Mouse (Mus musculus) gastrocnemius, adult 18-20 months (tissue): ENCODE measurements around the gene Greb1. TPM values are rescaled to one million over a fixed set of nuclear protein-coding genes. Genes with fewer than 3 reads are reported as not detected.

Experiments used
- DNase-seq: peaks from one replicate; pipeline ENCODE4 v3.0.0; 2021; ENCODE audit warnings: low spot score
- total RNA-seq, 2 experiments: library from RNA; stranded (reverse); gene quantifications; 2 replicates each; pipeline ENCODE4 v1.2.3; 2021

Greb1 gene
- total RNA-seq, 2 experiments from 2014 or later, result 0.43 to 3.9 TPM

DNA sequence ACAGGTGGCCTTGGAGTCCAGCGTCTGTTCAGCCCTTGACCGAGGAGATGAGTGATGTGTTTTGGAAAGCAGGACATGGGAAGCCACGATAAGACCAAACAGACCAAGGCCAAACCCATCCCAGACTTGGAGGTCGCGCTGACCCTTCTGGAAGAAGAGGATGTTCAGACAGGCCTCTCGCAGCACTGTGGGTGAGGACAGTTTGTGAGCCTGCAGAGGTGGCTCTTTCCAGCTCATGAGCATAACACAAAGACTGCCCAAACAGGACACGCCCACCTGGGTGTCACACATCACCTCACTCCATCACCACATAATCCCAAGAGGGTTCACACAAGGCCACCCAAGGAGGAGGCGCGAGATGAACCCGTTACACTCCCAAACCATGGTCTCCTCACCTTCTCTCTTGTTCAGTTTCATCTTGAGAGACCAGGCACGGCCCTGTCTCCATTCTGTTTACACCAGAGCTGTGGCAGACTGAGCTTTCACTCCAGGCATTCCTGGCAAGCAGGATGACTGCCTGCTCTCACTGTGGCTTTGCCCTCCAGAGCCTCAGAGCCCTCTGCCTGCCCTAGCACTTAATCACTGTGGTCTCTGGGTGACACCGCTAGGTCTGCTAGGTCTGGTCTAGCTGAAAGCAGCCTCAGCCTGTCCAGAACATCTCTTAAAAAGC, 35.8 kb downstream of the Greb1 start:
- DNase-seq, result no peak

DNA sequence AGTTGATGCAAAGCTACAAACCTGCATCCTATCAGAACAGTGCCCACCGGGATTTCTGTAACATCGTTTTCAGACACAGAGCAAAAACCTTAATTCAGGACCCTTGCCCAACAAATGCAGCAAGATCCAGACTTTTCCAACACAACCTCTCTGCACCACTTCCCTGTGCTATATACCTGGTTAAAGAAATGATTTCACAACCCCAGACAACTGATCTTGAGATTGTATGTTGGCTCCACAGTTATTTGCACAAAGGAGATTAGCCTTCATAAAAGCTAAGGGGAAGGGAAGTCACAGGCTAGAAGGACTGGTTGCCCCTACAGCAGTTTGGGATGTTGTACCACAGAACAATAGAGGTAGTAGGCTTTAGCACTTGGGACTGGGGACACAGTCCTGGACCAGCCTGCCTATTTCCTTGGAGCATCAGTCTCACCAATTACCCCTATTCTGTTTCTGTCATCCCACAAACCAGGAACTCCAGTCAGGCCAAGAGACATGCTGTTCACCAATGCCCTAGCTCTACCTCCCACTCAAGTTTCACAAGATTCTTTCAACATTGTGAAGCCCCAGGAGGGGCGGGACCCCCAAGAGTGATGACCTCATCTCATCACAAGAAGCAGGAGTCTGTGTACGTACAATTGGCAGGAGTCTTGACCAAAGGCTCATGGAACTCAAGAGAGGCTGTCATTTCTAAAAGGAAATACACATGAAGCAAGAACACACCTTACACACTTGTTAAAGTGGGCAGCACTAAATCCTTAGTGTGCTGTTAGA, 36.9 kb downstream of the Greb1 start:
- DNase-seq, result no peak

DNA sequence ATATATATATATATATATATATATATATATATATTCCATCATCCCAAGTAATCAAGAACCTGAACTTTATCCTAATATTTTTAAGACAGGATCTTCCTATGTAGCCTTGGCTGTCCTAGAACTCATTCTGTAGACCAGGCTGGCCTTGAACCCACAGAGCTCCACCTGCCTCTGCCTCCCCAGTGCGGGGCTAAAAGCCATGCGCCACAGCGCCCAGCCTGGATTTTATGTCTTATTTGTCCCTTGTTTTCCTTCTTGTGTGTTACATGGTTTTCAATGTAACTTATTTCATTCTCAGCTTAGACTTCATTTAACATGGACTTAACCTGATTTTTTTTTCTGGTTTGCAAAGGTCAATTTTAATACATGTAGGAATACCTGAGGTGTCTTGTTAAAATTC, 39.2 kb downstream of the Greb1 start:
- DNase-seq, result no peak

DNA sequence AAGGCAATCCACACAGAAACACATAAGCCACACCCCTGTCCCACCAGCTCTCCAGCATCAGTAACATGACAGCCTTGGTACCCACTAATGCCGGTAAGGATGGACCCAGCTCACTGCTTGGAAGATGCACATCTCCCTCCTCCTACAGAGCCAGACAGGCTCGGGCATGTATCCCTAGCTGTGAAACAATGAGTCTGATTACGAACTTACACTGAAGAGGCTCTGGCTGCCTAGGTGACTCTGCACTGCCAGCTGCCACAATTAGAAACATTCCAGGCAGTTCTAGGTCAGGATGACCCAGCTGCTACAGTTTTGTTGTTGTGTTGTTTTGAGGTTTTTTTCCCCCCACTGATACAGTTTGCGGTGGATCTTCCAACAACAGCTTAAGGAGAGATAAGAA, 40.4 kb downstream of the Greb1 start:
- no peak for DNase-seq

DNA sequence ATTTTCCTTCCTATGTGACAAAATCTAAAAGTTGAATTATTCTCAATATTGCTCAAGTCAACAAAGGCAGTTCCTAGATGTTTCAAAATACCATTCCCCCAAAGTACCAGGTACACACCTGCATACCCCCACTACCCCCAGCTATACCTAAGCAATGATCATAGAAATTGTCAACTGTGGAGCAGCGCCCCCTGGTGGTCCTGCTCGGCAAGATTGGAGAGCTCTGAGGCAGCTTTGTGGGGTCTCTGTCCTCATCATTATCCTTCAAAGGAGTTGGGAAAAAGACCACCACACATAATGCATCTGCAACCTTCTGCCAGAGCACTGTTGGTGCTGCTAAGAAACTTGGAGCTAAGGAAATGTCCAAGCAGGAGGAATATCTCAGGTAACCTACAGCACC, 46.4 kb downstream of the Greb1 start:
- peak; percentile 33 for DNase-seq

DNA sequence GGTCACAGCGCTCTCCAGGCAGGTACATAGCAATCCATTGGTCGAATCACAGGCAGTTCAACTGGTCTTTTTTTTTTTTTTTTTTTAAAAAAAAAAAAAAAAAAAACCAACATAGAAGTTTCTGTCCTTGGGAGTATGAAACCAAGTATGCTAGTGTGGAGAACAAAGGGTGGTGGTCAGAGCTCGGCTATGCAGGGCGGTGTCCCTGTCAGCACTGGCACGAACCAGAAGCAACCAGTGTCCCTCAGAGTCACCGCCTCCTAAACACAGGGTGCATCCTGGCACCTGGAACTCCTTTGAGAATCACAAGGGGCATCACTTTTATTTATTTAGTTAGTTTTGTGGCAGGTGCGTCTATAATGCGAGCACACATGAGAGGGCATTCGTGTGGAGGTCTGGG, 47.1 kb downstream of the Greb1 start:
- DNase-seq, result no peak

DNA sequence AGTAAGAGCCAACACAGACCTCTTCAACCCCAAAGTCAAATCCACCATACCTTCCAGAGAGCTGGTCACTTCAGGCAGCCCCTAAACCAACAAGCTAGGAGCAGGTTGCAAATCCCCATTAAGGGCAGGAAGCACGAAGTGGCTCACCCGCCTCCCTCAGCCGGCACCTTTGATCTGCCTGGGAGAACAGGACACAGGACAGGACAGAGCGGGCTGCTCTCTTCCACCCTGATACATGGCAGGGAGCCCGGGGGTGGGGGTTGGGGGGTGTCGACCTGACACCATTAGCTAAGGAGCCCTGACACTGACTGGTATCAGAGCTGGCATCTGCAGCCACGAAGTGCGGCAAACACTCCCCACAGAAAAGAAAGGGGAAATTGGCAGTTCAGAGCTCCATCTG, 47.6 kb downstream of the Greb1 start:
- no peak for DNase-seq

DNA sequence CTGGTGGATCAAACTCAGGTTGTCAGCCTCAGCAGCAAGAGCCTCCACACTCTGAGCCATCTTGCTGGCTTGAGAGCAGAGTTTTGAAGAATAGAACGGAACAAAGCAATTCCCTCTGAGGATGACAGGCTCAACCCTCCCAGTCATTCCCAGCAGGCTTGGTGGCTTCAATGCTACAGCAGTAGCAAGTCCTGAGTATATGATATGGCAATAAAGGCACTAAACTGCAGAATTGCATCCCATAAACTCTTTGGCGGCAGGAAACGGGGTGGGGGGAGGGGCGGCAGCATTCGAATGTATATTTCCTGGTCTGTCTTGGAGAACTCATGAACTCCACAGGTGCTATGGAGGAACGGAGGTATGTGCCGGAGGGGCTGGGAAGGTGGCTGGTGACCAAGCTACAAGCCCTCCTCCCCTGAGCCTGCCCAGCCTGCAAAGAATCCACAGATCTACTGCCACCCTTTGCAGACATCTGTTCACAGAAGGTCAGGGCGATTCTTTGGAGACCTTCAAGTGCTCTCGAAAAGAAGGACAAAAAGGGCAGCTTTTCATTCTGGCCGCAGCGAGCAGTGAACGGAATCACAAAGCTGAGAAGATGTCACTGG, 48.3 kb downstream of the Greb1 start:
- DNase-seq, result no peak

DNA sequence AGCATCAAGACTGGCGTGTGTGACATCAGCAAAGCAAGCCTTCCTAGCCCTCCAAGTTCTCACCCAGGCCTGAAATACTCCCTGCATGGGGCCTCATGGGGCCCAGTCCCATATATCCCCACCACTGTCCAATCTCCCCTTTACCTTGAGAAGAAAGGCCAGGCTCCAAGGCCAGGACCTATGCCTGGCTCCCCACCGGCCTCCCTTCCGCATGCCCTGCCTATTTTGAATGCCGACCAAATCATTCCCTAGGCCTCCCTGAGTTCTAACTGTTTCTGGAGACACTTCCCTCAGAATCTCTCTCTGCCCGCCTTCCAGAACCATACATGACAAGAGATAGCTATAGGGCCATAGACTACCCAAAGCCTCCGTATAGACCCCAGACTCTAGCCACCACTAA, 49.1 kb downstream of the Greb1 start:
- DNase-seq, result no peak

DNA sequence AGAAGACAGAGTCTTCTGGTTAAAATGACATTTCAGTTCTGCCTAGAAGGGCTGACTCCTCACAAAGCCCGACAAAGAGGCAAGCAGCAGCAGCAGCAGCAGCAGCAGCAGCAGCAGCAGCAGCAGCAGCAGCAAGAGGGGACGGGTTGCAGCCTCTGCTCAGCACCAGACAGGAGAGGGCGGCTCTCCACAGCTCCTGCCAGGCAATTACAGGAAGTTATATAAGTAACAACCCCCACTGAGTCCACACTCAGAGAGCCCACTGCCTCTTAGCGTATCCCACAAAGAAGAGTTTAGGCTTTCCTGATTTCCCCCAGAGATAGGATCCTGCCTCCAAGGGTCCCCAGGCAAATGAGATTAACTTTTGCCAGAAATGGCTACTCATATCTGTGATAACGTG, 60.6 kb downstream of the Greb1 start:
- no peak for DNase-seq

DNA sequence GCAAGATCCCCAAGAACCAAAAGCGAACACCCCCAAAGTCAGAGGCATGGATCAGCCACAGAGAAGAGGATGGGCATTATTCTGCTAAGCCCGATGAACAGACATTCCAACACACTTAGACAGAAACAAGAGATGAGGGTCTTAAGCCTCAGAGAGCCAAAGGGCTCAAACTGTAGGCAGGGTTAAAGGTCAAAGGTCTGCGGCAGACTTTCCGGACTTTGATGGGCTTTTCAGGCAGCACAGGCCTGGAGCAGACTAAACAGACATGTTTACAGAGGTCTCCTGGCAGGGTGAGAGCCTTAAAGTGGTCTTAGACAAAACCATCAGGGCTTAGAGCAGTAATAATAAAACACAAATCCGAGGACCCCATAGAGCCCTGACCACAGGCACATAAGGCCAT, 63.4 kb downstream of the Greb1 start:
- DNase-seq, result no peak

DNA sequence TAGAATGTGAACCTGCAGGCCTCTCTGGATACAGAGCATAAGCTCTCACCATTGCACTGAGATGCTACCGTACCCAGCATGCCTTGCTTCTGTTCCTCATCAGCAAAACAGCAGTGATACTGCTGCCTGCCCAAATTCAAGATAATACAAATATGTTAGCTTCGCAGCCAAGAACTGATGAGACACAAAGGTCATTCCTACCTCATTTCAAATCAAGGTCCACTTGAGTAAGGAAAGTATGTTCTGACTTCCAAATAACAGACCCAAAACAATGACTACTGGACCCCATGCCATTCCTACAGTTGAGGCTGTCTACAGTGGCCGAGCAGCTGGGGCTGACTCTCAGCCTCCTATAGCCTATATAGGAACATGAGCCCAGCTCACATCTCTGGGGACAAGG, 66.0 kb downstream of the Greb1 start:
- DNase-seq, result no peak

DNA sequence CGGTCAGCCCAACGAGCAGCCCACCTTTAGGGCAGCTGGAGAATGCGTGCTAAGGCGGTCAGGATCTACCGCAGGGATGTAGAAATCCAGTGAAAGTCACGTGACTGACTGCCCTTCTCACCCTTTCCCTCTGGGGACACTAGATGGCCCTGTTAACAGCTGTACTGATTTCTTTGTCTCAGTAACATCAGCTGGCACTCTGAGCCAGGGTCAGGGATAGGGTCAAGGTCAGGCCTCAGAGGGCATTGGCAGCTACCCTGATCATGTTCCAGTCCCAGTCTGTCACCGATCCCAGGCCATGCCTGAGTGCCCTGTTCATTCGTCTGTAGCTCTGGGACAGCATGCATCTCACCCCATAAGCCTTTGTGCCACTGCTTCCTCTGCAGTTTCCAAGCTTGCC, 66.7 kb downstream of the Greb1 start:
- no peak for DNase-seq

DNA sequence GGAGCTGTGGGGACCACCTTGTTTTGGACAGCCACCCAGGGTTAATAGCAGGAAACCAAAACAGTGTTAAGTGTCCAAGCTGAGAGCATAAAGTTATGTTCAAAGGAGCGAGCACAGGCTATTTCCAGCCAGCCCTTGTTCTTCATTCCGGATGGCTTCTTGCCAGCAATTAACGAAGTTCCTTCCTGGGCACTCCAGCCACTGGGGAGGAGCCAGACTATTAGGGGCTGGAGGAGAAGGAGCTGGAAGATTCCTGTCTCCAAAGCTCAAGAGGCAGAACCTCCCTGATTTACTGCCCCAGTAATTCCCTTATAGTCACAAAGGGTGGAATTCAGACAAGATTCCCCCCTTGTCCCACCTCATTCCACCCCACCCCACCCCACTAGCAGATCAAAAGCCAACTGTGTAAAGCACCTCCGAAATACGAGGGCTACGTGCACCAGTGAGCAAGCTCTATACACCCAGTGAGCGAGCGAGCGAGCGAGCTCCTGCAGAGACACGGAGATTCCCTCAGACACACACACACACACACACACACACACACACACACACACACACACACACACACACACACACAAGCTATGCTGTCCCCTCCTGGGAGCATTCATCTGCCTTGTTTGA, 69.5 kb downstream of the Greb1 start:
- DNase-seq, result no peak

DNA sequence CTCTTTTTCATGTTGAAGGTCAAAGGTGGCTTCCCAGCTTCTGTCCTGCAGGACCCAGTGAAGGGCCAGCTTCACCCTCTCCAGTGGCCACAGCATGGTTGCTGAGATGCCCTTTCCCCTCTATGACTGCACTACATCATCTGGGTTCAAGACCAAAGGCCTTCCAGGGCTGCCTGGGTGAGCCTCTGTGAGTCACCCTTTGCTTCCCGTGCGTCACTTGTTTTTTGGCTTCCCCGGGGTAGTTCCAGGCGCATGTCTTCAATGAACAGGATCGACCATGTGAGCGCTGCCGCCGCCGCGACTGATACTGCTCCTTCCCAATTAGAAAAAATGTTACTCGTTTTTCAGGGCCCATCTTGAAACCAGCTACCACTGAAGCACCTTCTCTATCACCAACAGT, 70.5 kb downstream of the Greb1 start:
- no peak for DNase-seq

DNA sequence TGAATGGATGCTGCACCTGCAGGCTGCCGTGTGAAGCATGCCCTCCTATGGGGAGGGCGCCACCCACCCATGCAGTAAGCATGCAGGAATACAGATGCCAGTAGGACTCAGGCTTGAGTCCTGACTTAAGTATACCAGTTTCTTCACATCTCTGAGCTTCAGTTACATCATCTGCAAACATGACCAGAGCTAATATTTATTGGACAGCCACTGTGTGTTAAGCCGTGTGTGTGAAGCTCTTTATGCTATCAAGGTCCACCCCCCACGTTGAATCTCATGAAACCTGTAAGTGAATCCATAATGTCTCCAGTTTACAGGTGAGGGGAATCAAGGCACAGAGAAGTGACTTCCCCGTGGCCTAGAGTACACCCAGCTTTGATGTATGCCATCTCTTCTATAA, 72.5 kb downstream of the Greb1 start:
- DNase-seq, result no peak

DNA sequence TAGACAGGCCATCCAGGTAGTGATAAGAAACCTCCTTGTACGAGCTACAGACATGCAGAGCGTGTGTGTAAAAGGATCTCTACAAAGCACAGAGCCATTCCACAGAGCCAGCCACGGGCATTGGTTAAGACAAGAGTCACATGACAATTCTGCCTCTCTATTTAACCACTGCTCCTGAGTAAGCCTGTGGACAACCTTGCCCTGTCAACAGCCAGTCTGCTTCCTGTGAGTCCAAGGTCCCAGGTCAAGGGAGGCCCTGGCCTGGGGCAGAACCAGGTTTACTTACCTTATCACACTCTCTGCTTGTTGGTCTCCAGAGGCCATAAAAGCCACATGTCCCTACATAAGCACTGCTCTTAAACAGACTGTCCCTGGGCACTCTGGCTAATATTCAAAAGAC, 74.5 kb downstream of the Greb1 start:
- no peak for DNase-seq

DNA sequence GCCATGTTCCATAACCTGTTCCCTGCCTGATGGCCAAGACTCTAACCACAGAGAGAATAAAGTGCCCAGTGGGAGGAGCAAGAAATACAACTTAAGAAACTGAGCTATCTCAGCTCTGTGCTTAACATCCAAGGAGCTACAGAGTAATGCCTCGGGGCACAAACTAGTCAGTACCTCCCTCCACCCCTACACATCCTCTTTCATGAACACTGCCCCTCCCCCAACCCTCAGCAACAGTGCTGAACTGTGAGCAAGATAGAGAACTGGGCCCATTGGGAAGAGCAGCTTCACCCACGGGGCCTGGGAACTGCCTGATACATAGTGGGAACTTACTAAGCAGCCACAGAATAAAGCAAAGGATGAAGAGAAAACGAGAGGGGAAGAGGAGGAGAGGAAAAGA, 77.1 kb downstream of the Greb1 start:
- no peak for DNase-seq

DNA sequence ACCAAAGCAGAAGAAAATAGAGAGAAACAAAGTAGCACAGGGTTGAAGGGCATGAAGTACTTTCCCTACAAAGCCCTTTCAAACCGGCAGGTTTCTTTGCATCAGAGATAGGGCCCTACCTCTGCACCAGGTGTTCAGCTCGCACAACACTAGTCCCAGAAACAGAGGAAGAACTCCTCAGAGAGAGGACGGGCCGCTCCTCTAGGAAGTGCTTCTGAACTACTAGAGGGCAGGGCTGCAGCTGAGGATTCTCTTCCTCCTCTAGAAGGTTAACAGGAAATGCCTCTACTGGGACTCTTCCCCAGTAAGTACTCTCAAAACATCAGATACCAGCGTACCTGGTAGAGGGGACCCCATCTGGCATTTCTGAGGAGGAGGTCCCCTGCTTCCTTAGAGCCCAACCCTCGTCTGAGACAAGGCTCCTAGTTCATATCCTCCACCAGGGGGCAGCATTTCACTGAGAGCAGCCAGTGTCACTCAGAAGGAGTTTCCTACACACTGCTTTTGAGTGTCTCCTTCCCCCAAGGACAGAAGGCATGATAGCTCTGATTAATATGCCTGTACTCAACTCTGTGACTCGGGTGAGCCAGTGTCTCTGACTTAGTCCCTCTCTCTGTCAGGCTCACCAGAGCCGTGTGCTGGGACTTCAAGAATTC, 81.9 kb downstream of the Greb1 start:
- DNase-seq, result peak; percentile 54

DNA sequence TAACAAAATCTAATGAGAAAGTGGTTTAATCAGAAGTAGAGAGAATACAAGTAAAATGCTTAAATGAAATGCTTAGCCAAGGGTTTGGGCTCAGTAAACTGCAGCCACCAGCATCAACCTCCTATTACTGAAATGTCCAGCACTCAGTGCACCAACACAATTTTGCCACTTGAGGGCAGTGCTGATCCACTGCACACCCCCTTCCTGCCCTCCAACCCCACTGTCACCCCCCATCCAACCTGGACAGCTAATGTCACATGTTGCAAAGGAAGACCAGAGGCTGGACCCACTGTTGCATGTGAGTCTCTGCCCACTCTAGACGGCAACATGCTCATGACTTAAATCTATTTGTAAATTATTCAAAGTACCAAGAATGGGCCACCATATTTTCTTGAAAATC, 83.0 kb downstream of the Greb1 start:
- DNase-seq, result peak; percentile 45

DNA sequence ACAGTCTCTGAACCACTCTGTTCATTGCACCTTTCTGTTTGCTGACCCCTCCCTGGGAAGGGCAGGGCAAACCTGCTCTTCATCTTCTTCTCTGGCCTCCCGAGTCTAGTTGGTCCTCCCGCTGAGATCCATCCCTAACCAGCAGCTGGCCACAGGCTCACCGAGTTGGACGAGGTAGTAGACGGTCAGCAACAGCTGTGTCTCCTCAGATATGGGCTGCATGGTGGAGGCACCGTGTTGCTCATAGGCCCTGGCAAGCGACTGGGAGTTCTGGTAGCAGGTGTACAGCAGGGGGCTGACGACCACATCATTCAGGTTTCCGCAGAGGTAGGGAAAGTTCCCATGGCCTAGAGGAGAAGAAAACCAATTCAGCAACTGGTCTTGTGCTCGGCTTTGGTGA, 86.1 kb downstream of the Greb1 start:
- DNase-seq, result no peak

DNA sequence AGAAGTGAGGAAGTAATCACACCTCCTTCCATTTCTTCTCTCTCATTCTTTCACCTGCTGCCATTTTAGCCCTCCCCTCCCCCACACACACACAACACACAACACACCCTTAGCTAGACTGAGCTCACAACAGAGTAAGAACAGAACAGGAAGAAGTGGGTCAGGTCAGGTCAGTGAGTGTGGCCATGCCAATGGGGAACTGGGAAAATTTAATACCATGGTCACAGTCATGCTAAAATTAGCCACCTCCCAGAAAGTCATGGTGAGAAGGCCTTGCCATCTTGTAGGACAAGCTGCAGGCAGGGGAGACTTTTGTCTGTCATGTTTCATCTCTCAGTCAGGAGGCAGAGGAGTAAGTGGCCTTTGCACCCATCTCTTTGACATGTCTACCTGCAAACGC, 102.0 kb downstream of the Greb1 start:
- peak; percentile 65 for DNase-seq
